Mouse (Mus musculus): Measurements from ENCODE around the gene Gm21882. TPM values are rescaled to one million over a fixed set of nuclear protein-coding genes. Genes with fewer than 3 reads are reported as not detected.
"Not testable (repeated sequence)": the region's sequence is repeated elsewhere in the genome, so short reads cannot be mapped to it uniquely, and the experiment has no call there.

Gene Gm21882
- not detected in 2 replicates for polyA plus RNA-seq (2014; fragmentation: Nextera tagmentation; extraction: Ambion mirVana)

DNA sequence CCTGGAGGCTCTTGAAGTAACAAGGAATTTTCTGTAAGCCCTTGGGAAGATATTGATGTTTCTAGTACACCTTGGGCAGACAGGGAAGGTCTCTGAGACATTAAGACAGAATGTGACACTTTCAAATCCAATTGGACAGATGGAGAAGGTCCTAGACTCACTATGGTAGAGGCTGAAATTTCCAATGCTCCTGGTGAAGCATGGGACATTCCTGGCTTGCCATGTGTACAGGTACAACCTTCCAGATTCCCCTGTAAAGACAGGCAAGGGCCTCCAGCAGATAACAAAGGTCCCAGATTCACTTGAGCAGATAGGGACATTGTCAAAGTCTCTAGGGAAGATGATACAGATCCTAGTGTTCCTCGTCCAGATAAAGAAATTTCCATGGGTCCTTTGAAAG lies at the start of gene Gm21882:
Gene Gm21882 (minus strand): TSS at position 101 of the 400 bp plus-strand sequence.
- H3K4me3 ChIP-seq (ENCODE audit: low read depth, low read length); H3K27me3 ChIP-seq (replicated peaks; ENCODE audit: control insufficient read depth, insufficient read depth, low read length); H3K4me2 ChIP-seq (ENCODE audit: low read length); DNase-seq (ENCODE audit: low spot score); H3K9me3 ChIP-seq (replicated peaks; ENCODE audit: control insufficient read depth, low read length); H3K27ac ChIP-seq (ENCODE audit: low read depth, low read length); H3K9ac ChIP-seq (ENCODE audit: low read length); ATAC-seq; H3K4me1 ChIP-seq (ENCODE audit: control insufficient read depth, insufficient read depth, low read length); H3K36me3 ChIP-seq (ENCODE audit: control insufficient read depth, insufficient read depth, low read length): not testable (repeated sequence)
- WGBS, result no CpG with 5 or more reads among the region's 1 CpGs

Other genes starting within 250 kb of the Gm21882 start
- gene Gm21865, start 64.6 kb downstream of the Gm21882 start, polyA plus RNA-seq (2014; fragmentation: Nextera tagmentation; extraction: Ambion mirVana), result not detected in 2 replicates